Mouse (Mus musculus) right cerebral cortex, postnatal 36 days (tissue): ENCODE results near the gene Glod5.

Source experiments
- DNase-seq, 2 experiments: peaks; one replicate each; pipeline ENCODE4 v3.0.0; 2022; ENCODE audit warnings: low spot score in 2 of 2, mixed read lengths in 1 of 2

Glod5 gene

GRCm38 (mm10) chrX:7968226-7968625 is 50.1 kb downstream of the Glod5 start:
- DNase-seq, result no peak

- no peak for DNase-seq
These were observed 50.6 kb downstream of the Glod5 start for GRCm38 (mm10) chrX:7967596-7968201.

DNA sequence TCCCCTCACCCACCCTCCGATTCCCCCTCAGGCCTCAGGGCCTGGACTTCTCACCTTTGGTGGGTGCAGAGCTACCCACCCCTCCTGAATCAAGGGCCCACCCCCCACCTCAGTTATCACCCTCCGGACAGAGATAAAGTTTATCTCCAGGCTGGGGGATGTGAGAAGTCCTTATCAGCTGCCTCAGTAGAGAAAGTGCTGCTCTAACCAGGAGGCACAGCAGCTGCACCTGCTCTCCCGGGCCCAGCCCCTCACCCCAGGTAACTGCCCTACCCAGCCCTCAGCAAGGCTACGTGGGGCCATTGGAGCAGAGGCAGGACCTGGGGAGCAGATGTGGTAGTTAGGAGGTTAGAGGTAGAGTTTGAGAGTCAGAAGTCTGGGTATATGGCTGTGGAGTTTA is 52.1 kb downstream of the Glod5 start:
- DNase-seq, result no peak

GRCm38 (mm10) chrX:7963829-7964626 is 54.3 kb downstream of the Glod5 start:
- no peak for DNase-seq

GRCm38 (mm10) chrX:7958868-7959267 is 59.4 kb downstream of the Glod5 start:
- no peak for DNase-seq
